Mouse (Mus musculus) bone marrow, adult 2 months (tissue): ENCODE measurements around the gene Nfatc4. TPM values are rescaled to one million over a fixed set of nuclear protein-coding genes. Genes with fewer than 3 reads are reported as not detected.
A peak's percentile ranks its signal among the peaks of the same experiment; 100 is the strongest.

Experiments used
- H3K27ac ChIP-seq: fragments of 200-500 bp; 2 replicates; pipeline ENCODE4 v1.5.1; 2012; ENCODE audit warnings: low read depth, mild to moderate bottlenecking, control low read depth, inconsistent platforms, low read length; ENCODE audit not compliant: control insufficient read depth, poor library complexity, insufficient read depth
- H3K4me1 ChIP-seq: fragments of 200-500 bp; 2 replicates; pipeline ENCODE4 v1.6.1; 2011; ENCODE audit warnings: low read length; ENCODE audit not compliant: control insufficient read depth, insufficient read depth
- H3K4me3 ChIP-seq: fragments of 200-500 bp; replicated peaks from 2 replicates; pipeline ENCODE3; 2011; ENCODE audit warnings: mild to moderate bottlenecking, low read depth, low read length, control low read depth; ENCODE audit not compliant: control insufficient read depth
- CTCF ChIP-seq: fragments of 200-500 bp; IDR thresholded peaks from 2 replicates; pipeline ENCODE4 v1.5.1; 2011; ENCODE audit warnings: low read length, control low read depth; ENCODE audit not compliant: control insufficient read depth, insufficient read depth
- POLR2A ChIP-seq: fragments of 200-500 bp; IDR thresholded peaks from 2 replicates; pipeline ENCODE4 v1.6.1; 2011; ENCODE audit warnings: low read depth, mild to moderate bottlenecking, control low read depth, low read length, borderline replicate concordance; ENCODE audit not compliant: control insufficient read depth
- WGBS: fragments of 180-500 bp; shearing (Covaris S2); methylation state at CpG from one replicate; pipeline ENCODE4 v1.1.7; 2018; 5-methylcytosine and 5-hydroxymethylcytosine counted together
- polyA plus RNA-seq: library from polyadenylated mRNA; stranded (reverse); fragments of >200 nt; gene quantifications from 2 replicates; pipeline ENCODE4 v1.2.4, GENCODE M21; 2011; ENCODE audit warnings: low replicate concordance; ENCODE audit not compliant: missing spikeins, insufficient read depth, insufficient read length

Nfatc4 gene
- polyA plus RNA-seq, 1 experiment: 5.6 TPM

DNA sequence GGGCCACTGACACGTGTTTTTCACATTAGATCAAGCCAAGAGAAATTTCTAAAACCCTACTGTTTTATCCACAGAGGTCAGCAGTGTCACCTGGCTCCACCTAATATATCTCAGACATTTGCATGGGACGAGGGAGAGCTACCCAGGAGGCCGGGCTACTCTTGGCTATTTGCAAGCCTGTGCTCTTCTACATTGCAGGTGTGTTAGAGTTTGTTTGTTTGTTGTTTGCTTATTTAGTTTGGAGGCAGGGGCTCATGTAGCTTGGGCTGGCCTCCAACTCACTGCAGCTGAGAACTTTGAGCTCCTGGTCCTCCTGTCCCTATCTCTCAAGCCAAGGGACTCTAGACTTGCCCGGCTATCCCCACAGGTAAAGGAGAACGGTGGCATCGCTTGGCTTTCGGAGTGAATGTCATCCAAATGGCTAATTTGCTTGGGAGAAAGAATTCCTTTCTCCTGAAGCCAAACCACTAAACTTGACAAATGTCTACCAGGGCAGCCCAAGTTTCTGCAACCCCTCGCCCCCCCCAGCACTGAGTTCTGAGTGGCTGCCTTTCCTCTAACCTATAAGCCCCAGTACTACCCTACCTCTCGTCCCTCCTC is 40.5 kb upstream of the Nfatc4 start:
- Histone ChIP-seq H3K27ac (no peak overlapping the region), H3K4me1 (peaks cover 3% of the 10 kb centered on the region; the same call in 1 of the 2 replicates), H3K4me3 (no peak overlapping the region)
- TF ChIP-seq POLR2A (no peak), CTCF (no peak)
- WGBS: 66% methylated on average over 9 of the region's 9 CpGs

DNA sequence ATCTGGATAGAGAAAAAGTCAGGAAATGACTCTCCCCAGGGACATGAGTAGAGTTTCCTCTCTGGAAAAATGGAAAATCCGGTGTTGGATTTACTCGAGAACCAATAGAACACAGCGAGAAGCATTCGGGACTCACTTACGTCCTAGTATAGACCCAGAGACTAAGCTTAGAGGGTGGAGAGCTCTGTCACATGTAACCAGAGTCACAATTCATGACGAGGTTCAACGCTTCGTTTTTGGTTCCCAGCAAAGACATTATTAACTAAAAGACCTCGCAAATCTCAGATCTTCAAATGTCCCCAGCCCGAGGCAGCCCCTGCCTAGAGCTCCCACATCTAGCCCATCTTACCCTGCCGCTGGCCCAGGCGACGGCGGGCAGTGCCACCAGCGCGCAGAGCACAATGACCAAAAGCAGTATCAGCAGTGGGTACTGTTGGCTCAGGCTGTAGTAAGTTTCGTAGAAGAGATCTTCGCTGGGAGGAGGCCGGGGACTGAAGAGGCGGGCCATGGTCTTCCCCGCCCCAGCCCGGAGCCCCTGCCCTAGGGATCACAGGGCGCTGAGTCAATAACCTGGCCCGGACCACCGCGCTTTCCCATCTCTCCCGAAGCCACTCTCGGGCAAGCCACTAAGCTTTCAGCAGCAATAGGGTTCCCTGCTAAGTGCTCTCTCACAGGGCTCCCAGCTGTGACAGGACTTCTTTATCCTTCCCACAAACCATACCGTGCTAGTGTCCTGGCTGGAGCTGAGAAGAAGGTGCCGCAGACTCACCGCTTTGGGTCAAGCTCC is 39.6 kb upstream of the Nfatc4 start:
- 41% methylated on average over 31 of the region's 31 CpGs for WGBS
- Histone ChIP-seq H3K27ac (0 out of 2 replicates have a peak overlapping the region, but pooled peaks have one; percentile 19), H3K4me1 (peaks cover 3% of the 10 kb centered on the region; the same call in 1 of the 2 replicates), H3K4me3 (no peak overlapping the region)
- TF ChIP-seq CTCF (no peak), POLR2A (no peak)

DNA sequence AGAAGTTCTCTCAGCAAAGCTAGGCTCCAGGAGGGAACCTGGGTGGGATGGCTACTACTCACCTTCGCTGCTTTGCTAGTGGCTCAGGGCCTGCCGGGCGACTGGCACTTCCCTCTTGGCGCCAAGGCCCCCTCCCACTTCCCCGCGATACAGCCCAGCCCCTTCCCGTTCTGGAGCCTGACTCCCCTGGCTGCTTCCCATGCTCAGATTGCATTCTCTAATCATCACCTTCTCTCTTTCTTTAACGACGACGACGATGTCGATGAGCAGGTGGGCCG is 39.0 kb upstream of the Nfatc4 start, which contains the start of gene Adcy4:
Adcy4 (minus strand) TSS at position 138 of the 278 bp plus-strand sequence.
- H3K27ac ChIP-seq: 0 out of 2 replicates have a peak within 1 kb of the TSS, but pooled peaks have one; percentile 19
- H3K4me1 ChIP-seq: peaks cover 3% of the 10 kb centered on the region; the same call in 1 of the 2 replicates
- H3K4me3 ChIP-seq: no peak within 1 kb of the TSS
- 46% methylated on average over 13 of the region's 13 CpGs for WGBS
- TF ChIP-seq CTCF: no peak
- no peak for TF ChIP-seq POLR2A

DNA sequence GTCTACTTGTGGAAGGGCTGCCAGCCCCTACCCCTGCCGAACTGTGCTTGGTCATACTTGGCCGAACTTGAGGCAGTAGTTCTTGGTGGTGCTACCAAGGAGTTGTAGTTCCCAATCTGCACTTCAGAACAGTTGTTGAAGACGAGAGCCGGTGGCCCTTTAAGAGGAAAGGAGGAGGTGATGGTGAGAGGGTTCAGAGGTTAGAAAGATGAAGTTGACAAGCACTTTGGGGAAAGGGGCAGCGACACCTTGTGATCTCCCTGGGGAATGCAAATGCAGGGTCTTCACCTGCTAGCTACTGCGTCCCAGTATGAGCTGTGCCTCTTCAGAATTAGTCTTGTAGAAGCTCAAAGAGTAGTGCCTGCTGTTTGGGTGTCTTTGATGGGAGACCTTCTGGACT is 37.7 kb upstream of the Nfatc4 start:
- peaks cover 3% of the 10 kb centered on the region; the same call in 1 of the 2 replicates for H3K4me1 ChIP-seq
- H3K27ac ChIP-seq: no peak overlapping the region
- no peak overlapping the region for H3K4me3 ChIP-seq
- TF ChIP-seq CTCF: no peak
- no peak for TF ChIP-seq POLR2A
- 73% methylated on average over 6 of the region's 6 CpGs for WGBS

DNA sequence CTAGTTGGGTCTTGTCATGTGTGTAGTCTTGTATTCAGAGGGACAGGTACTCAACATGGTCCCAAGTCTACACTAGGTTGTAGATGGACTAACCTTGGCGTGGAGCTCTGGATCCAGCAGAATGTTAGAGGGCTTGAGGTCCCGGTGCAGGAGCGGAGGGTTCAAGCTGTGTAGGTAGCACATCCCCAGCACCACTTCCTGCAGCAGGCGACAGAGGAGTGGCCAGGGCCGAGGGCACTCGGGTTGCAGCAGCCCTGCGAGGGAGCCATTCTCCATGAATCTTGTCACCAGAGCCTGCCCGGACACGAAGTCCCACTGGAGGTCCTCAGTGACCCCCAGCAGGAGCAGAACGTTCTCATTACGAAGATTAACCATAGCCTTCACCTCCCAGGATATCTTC is 35.2 kb upstream of the Nfatc4 start:
- Histone ChIP-seq H3K27ac (no peak overlapping the region), H3K4me3 (peak overlapping the region; percentile 75), H3K4me1 (peaks cover 1% of the 10 kb centered on the region; the same call in 1 of the 2 replicates)
- WGBS: 50% methylated on average over 11 of the region's 11 CpGs
- TF ChIP-seq POLR2A: no peak
- no peak for TF ChIP-seq CTCF

DNA sequence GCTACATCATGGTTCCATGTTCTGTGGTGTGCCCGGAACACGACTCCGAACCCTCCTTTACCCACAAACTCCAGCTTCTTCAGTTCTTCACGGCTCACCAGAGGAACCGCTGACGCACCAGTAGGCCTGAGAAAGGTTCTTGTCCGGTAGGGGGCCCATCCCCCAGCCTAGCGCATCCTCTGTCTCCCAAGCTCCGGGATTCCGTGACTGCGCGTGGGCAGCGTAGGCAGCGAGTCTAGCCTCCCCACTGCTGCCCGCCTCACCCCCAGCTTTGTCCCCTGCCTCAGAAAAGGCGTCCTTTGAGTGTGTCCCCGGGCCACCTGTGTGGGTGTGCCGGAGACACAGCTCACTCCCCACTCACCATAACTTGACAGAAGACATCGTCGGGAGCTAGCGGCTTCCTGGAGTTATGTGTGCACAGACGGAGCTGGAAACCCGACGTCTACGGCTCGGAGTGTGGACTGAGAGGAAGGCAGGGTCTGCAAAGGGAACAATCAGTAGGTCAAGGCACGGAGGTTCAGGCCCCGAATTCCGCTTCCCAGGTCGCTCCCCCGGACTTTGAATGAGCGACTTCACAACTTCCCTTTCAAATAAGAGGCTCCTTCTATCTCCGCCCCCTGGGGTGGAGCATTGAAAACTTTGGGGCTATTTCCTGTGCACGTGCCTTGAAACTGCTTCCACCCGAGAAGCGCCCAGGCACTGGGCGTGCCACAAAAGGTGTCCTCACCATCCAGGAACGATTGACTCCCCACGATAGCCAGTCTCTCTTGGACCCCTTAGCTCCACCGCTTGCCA is 34.5 kb upstream of the Nfatc4 start, which contains the start of gene Ripk3:
Ripk3 (minus strand) TSS at position 610 of the 795 bp plus-strand sequence.
- H3K27ac ChIP-seq: peak within 1 kb of the TSS; percentile 10; the same call in 1 of the 2 replicates
- 2% methylated on average over 40 of the region's 40 CpGs for WGBS
- peak within 1 kb of the TSS; percentile 75 for H3K4me3 ChIP-seq
- TF ChIP-seq CTCF (no peak), POLR2A (peak; percentile 39)
- peaks cover 1% of the 10 kb centered on the region; the same call in 1 of the 2 replicates for H3K4me1 ChIP-seq

DNA sequence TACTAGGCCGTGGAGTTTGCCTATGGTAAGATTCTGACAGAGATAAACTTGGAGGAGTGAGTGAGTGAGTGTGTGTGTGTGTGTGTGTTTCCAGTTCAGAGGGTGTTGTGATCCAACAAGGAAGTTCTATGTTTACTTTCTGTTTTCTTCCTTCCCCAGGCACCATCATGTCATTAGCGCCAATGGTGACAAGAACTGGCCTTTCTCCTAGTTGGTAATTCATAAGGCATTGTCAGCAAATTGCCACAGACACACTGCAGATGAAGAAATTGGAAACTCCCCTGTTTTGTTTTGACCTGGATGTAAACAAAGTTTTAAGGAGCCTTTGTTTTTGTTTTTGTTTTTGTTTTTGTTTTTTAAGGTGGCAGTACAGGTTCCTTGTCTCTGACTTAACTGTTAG is 29.5 kb upstream of the Nfatc4 start:
- no peak overlapping the region for H3K4me3 ChIP-seq
- H3K27ac ChIP-seq: no peak overlapping the region
- no peaks in the 10 kb centered on the region for H3K4me1 ChIP-seq
- TF ChIP-seq CTCF (no peak), POLR2A (no peak)
- 53% methylated on average over 2 of the region's 2 CpGs for WGBS

DNA sequence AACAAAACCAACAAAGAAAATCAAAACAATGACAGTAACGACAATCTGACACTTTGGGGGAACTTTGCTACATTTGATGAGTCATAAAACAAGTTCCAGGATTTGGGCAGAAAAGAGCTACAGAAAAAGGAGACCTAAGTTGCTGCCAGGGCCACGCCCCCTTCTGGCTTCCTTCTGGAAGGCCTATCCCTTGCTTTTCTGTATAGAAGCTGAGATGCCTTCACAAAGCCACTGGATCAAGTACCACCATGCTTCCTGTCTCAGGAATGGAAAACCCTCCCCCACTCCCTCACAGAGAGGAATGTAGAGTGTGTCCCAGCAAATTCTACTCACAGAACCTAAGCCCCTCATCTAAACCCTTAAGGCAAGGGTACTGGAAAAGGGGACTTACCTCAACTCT is 29.0 kb upstream of the Nfatc4 start:
- no peaks in the 10 kb centered on the region for H3K4me1 ChIP-seq
- TF ChIP-seq POLR2A (no peak), CTCF (no peak)
- H3K4me3 ChIP-seq: no peak overlapping the region
- H3K27ac ChIP-seq: no peak overlapping the region
- WGBS: 52% methylated on average over 2 of the region's 2 CpGs
